Comparison of ENCODE assay signal across 17 mouse cellular contexts in the genomic region with DNA sequence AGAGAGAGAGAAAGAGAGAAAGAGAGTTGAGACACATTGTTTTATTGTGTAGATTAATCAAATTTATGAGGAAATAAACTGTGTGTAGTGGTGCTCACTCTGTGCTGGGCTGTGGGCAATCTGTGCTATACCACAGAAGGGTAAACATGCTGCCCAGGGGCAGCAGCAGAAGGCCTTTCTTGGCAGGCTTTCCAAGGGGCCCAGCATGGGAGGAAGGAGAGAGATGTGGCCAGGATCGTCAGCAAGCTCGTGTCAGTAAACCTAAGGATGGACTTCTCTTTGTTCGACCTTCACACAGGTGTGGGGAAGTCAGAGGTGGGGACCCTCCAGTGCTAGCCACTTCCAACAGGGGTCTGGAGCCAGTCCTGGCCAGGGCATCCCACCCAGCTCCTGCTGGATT.
DNase-seq lines count a peak whose midpoint lies in the region.
"Had no signal": no experiment of that assay in that cellular context is flagged by ENCODE, and none has a peak within 500 bp of the region (broad histone marks: within the 10 kb centered on the region; RNA-seq: fewer than 3 reads in every experiment).

No protein-coding gene starts in this region.

- DNase-seq in cerebellum, adult 11-12 months = peak; percentile 6
- no peak for DNase-seq in cerebellum, adult 9-10 months
- DNase-seq in heart, adult 11 months = peak; percentile 49
- no peak for DNase-seq in heart, postnatal 4 days
- peak; percentile 78 to 87 for DNase-seq in cerebellum, postnatal 10 days
- peak; percentile 16 for DNase-seq in limb, embryonic 10.5 days (ENCODE audit: low spot score)
- DNase-seq in layer of hippocampus, adult 11-12 months (ENCODE audit: low spot score) = no peak
- DNase-seq in frontal cortex, postnatal 36 days (ENCODE audit: low spot score in 2 of 2) = no peak
- DNase-seq: adrenal gland, adult 8-10 months; adrenal gland, postnatal 36 days; B cell, adult 2 months; heart, adult 2 months had no signal

- no peaks in the 10 kb centered on the region for H3K9me3 ChIP-seq in limb, embryonic 10.5 days (replicated peaks)
- H3K9me3 ChIP-seq: embryonic facial prominence, embryonic 10.5 days; G1E; heart, embryonic 15.5 days; hindbrain, embryonic 10.5 days; hindbrain, embryonic 15.5 days had no signal

- no peak overlapping the region for H3K4me3 ChIP-seq in limb, embryonic 10.5 days
- H3K4me3 ChIP-seq: embryonic facial prominence, embryonic 10.5 days; heart, adult 2 months; heart, embryonic 15.5 days; hindbrain, embryonic 10.5 days; hindbrain, embryonic 15.5 days had no signal

- H3K27ac ChIP-seq in limb, embryonic 10.5 days = no peak overlapping the region
- H3K27ac ChIP-seq: embryonic facial prominence, embryonic 10.5 days; heart, adult 2 months; heart, embryonic 15.5 days; hindbrain, embryonic 10.5 days; hindbrain, embryonic 15.5 days had no signal

- 0 out of 2 replicates have a peak, but pooled peaks cover 3% of the 10 kb centered on the region for H3K4me1 ChIP-seq in limb, embryonic 10.5 days
- H3K4me1 ChIP-seq: embryonic facial prominence, embryonic 10.5 days; heart, embryonic 15.5 days; hindbrain, embryonic 10.5 days; hindbrain, embryonic 15.5 days had no signal

- 82% methylated on average over 3 of the region's 3 CpGs for WGBS in limb, embryonic 10.5 days

- no peaks in the 10 kb centered on the region for H3K36me3 ChIP-seq in limb, embryonic 10.5 days
- H3K36me3 ChIP-seq: embryonic facial prominence, embryonic 10.5 days; G1E; heart, embryonic 15.5 days; hindbrain, embryonic 10.5 days; hindbrain, embryonic 15.5 days had no signal

- H3K27me3 ChIP-seq in limb, embryonic 10.5 days (ENCODE audit: low read depth, poor library complexity, severe bottlenecking) = no peaks in the 10 kb centered on the region
- H3K27me3 ChIP-seq: heart, embryonic 15.5 days; hindbrain, embryonic 15.5 days had no signal

Comparison
In these comparisons a context has a peak if more than half of its experiments do, and no peak if none do; other contexts are left out.
1. DNase-seq: peak in cerebellum, adult 11-12 months (single experiment), heart, adult 11 months (single experiment), cerebellum, postnatal 10 days (2 of 2) and limb, embryonic 10.5 days (single experiment); none in cerebellum, adult 9-10 months (single experiment), heart, postnatal 4 days (single experiment), layer of hippocampus, adult 11-12 months (single experiment) and frontal cortex, postnatal 36 days (0 of 2).